Mouse (Mus musculus) mouse trophoblast stem cell (cell line): ENCODE results near the gene Plppr5.

Experiments
- in situ Hi-C, 2 experiments: fragments of 300-500 bp; cut with MseI, MboI; formaldehyde crosslinking; loops; 2 replicates in 1 of 2; 3 replicates in 1 of 2; pipeline ENCODE4 v1.15.1; 2025

Gene Plppr5

GRCm38 (mm10) chr3:117574529-117575252, at the start of gene Plppr5:
Plppr5 (plus strand) TSS chr3:117574836.
- in situ Hi-C loops = no loop called here

DNA sequence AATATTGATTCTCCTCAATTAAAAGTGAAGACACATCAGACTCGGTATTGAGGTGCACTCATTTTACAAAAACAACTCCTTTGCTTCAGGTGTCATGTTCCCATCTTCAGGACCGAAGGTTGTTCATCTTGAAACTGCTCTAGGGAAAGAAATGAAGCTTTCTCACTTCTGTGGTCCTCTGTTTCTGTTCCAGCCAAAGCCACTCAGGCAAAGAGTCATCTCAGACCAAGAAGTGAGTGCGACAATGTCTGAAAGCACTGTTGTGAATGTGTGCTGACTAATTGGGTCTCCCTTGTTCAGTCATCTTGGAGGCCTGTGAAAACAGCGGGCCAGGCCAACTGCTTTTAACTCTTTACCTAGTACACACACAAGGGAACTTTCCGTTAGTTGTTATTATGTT, 24.7 kb upstream of the Plppr5 start:
- in situ Hi-C loops = no loop called here

DNA sequence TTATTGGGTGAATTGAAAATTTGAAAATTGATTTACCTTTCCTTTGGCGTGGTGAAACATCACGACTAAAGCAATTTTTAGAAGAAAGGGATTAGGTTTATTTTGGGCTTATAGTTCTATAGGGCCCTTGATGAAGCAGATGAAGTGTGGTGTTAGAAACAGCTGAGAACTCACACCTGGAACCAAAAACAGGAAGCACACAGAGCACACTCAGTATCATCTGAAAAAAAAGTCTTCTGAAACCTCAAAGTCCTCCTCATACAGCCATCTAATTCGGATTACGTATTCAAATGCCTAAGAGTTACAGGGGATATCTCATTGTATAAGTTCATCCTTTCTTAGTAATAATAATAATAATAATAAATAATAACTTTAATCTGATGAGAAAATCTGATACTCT, 24.1 kb upstream of the Plppr5 start:
- in situ Hi-C loops = no loop called here

DNA sequence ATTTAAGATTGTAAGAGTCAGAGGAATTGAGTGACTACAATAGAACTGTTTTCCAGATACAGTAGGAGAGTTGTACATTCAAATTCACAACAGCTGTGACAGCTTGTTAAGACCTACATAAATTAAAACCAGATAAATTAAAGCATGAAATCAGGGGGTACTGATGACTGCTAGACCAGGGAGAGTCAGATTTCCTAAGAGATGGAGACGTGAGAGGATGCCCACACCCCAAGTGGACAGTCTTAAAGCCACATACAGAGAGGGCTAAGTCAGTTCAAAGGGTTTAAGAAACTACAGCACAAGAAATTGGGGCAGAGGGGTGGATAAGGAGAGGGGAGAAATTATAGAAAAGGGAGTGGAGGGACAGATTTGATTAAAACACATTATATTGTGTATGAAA, 17.7 kb upstream of the Plppr5 start:
- in situ Hi-C loops = no loop called here

GRCm38 (mm10) chr3:117575253-117575927, 754 bp downstream of the Plppr5 start:
- in situ Hi-C loops = no loop called here

- in situ Hi-C loops = no loop called here
These were observed 1.3 kb downstream of the Plppr5 start for GRCm38 (mm10) chr3:117575928-117576254.

DNA sequence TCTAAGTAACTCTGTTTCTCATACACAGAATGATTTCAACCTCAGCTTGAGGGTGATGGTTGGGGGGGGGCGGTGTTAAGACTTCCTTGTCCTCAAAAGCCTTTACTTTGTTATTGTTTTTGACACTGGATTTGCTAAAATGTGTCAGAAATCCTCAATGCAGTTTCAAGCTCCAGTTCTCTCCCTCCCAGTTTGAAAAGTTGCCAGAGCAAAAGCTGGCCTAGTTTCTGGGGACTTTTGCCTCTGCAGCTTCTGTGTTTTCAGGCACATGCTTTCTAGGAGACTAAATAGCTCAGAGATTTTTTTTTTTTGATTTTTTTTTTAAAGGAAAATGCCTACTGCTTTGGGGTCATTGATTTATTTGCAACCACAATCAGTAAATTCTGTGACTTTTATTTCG, 2.7 kb downstream of the Plppr5 start:
- in situ Hi-C loops = no loop called here

DNA sequence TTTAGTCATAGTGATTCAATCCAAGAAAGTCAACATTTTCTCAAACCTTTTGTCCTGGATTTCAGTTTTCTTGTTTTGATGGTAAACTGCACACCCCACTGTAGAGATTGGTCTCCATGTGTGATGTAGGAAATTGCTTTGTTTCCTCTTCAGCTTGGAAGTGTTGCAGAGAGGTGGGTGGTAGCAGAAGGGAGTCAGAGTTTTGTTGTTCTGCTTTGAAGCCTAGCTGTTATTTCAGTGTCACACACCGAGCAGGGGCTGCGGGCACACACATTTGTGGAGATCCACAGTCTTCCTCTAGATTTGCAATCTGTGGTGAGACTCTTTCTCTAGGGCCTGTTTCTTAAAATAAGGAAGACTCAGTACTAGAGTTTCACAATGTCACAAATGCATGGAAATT, 8.0 kb downstream of the Plppr5 start:
- in situ Hi-C loops = no loop called here

DNA sequence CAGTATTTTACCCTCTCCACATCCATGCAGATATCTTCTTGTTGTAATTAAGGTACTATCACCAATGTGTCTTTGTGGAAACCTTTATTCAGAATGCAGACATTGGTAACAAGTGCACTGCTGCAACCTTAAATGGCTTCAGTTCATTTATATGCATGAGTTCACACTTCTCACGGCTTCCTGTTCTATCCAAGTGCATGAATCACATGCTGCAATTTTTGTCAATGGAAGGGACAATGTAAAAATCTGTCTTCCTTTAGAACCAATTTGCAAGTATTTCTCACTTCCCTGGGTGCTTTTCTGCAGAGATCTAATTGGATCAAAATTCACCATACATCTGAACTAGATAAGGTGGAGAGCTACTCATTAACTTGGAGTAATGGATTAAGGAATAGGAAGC, 27.8 kb downstream of the Plppr5 start:
- in situ Hi-C loops = no loop called here

- in situ Hi-C loops = no loop called here
These were observed 28.8 kb downstream of the Plppr5 start for GRCm38 (mm10) chr3:117603458-117603857.

GRCm38 (mm10) chr3:117606383-117606782, 31.7 kb downstream of the Plppr5 start:
- in situ Hi-C loops = no loop called here

GRCm38 (mm10) chr3:117611453-117611852, 36.8 kb downstream of the Plppr5 start:
- in situ Hi-C loops = no loop called here

- in situ Hi-C loops = no loop called here
These were observed 40.2 kb downstream of the Plppr5 start for GRCm38 (mm10) chr3:117614856-117615255.

- in situ Hi-C loops = no loop called here
These were observed 50.8 kb downstream of the Plppr5 start for GRCm38 (mm10) chr3:117625257-117626001.

DNA sequence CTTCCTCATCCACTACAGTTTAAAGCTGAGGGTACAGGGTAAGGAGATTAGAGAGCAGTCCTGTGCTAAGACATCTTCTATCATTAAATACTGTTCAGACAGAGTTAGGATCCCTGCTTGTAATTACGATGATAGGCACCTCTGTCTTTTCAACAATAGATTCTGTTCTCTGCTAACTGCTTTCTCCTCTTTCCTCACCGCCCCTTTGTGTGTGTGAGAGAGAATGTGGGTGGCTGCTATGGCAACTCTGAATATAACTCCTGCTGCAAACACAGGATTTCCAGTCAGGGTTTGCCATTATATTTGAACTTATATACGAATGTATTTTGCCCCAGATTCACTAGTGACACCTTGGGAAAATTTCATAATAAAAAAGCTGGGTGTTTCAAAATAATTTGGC, 54.2 kb downstream of the Plppr5 start:
- in situ Hi-C loops = no loop called here

DNA sequence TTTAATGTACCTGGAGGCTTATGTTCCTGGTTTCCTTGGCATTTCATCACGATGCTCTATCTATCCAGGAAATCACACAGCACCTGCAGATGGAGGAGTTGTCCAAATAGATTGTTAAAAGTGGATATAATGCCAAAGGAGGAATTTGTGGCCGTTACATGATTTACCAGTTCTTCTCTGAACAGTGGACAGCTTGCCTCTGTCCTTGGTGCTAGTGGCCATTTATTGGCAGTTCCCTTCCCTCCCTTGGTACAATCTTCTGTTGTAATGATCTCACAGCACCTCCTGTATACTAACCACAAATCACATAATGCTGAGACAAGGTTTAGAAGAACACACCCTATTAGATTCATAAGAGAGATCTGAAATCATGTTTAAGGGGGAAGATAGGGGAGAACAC, 55.7 kb downstream of the Plppr5 start:
- in situ Hi-C loops = no loop called here

- in situ Hi-C loops = no loop called here
These were observed 74.0 kb downstream of the Plppr5 start for GRCm38 (mm10) chr3:117648612-117649011.

DNA sequence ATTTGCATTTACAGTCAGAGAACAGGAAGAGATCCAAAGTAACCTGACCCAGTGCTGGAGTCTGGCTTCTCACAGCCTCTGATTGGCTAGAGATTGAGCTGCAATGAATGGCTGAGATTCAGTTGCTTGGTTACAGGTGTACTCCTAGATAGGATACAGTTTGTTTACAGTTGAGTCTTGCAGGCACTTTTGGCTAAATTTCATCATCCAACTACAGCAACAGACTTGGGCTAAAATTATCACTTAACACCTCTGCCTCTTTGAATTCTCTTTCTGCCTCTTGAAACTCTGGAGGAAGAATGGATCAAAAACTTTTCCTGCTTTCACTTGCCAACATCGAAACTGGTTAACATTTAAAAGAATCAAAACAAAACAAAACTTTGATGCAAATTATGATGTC, 89.7 kb downstream of the Plppr5 start:
- in situ Hi-C loops = no loop called here

DNA sequence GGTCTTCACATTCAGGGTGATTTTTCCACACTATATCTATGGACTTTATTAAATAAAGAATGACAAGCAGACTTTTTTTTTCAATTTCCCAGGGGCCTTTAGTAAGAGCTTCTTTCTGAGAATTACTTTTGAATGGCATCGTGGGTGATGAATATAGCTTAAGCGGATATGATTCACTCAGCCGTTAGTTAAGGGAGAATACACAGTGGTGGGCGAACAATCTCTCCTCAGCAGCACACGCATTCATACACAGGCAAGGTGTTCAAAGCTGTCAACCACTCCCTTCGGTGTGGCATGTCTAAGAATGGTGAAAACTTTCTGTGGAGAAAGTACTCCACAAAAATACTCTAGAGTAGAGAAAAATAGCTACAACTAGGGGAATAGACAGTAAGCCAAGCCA, 104.6 kb downstream of the Plppr5 start:
- in situ Hi-C loops = no loop called here

DNA sequence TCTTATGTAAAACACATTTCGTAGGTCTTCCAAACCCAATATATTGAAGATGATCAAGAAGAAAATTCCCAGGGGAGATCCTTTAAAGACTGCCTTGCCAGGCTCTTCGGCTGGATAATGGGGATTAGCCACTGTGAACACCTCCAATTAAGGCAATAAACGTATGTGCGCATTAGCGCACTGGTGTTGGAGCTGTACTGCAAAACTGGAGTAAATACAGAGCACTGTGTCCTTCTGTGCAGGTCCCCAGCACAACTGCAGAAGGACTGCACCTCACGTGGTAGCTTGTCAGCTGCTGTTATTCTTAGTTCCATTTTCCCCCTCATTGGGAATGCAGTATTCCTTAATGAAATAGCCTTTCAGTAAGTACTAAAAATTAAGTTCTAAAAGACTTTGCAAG, 110.0 kb downstream of the Plppr5 start:
- in situ Hi-C loops = no loop called here

DNA sequence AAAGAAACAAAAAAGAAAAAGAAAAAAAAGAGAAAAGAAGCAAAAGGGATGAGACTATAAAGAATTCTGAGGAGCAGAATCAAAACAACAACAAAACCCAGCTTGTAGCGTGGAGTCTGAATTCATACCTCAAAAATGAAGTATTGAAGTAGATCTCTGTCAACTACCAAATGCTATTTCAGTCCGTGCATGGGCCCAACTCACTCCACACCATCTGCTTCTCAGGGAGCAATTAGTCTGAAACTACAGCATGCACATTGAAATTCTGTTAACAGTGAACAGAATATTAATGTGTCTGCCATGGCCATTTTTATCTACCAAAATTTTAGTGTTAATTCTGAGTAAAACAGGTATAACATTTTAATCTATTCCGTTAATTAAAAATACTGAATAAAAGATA, 111.4 kb downstream of the Plppr5 start:
- in situ Hi-C loops = no loop called here

- in situ Hi-C loops = no loop called here
These were observed 112.0 kb downstream of the Plppr5 start for GRCm38 (mm10) chr3:117686648-117687047.

GRCm38 (mm10) chr3:117694736-117695135, 120.1 kb downstream of the Plppr5 start:
- in situ Hi-C loops = no loop called here
